Mouse (Mus musculus): ENCODE measurements around the gene Dctn1. TPM values are rescaled to one million over a fixed set of nuclear protein-coding genes. Genes with fewer than 3 reads are reported as not detected.

Dctn1 gene
- polyA plus RNA-seq, 1 experiment: 332 TPM

GRCm38 (mm10) chr6:83207361-83208049 is 41.8 kb downstream of the Dctn1 start:
- TF ChIP-seq POLR2A (IDR thresholded peaks at IDR 0.05; ENCODE audit: extremely low read depth, insufficient read depth, low read length) (no peak), CTCF (IDR thresholded peaks at IDR 0.05; ENCODE audit: extremely low read depth, insufficient read depth, low read length) (no peak)
- no peak overlapping the region for H3K27ac ChIP-seq (ENCODE audit: insufficient read depth, low read length)
- no peak overlapping the region for H3K4me3 ChIP-seq (ENCODE audit: insufficient read depth, low read length)
- H3K4me1 ChIP-seq (ENCODE audit: control insufficient read depth, insufficient read depth, low read length): no peaks in the 10 kb centered on the region

- TF ChIP-seq CTCF (IDR thresholded peaks at IDR 0.05; ENCODE audit: extremely low read depth, insufficient read depth, low read length) (no peak), POLR2A (IDR thresholded peaks at IDR 0.05; ENCODE audit: extremely low read depth, insufficient read depth, low read length) (no peak)
- H3K4me3 ChIP-seq (ENCODE audit: insufficient read depth, low read length): no peak overlapping the region
- H3K27ac ChIP-seq (ENCODE audit: insufficient read depth, low read length): no peak overlapping the region
- no peaks in the 10 kb centered on the region for H3K4me1 ChIP-seq (ENCODE audit: control insufficient read depth, insufficient read depth, low read length)
These were observed 42.3 kb downstream of the Dctn1 start for GRCm38 (mm10) chr6:83208050-83208400.

- Histone ChIP-seq H3K4me1 (ENCODE audit: control insufficient read depth, insufficient read depth, low read length) (no peaks in the 10 kb centered on the region), H3K27ac (ENCODE audit: insufficient read depth, low read length) (no peak overlapping the region), H3K4me3 (ENCODE audit: insufficient read depth, low read length) (no peak overlapping the region)
- no peak for TF ChIP-seq CTCF (IDR thresholded peaks at IDR 0.05; ENCODE audit: extremely low read depth, insufficient read depth, low read length)
- no peak for TF ChIP-seq POLR2A (IDR thresholded peaks at IDR 0.05; ENCODE audit: extremely low read depth, insufficient read depth, low read length)
These were observed 44.8 kb downstream of the Dctn1 start for GRCm38 (mm10) chr6:83210495-83210894.

GRCm38 (mm10) chr6:83211526-83211925 is 45.8 kb downstream of the Dctn1 start:
- Histone ChIP-seq H3K27ac (ENCODE audit: insufficient read depth, low read length) (no peak overlapping the region), H3K4me3 (ENCODE audit: insufficient read depth, low read length) (no peak overlapping the region), H3K4me1 (ENCODE audit: control insufficient read depth, insufficient read depth, low read length) (no peaks in the 10 kb centered on the region)
- no peak for TF ChIP-seq POLR2A (IDR thresholded peaks at IDR 0.05; ENCODE audit: extremely low read depth, insufficient read depth, low read length)

GRCm38 (mm10) chr6:83215002-83215666 is 49.4 kb downstream of the Dctn1 start:
- no peaks in the 10 kb centered on the region for H3K4me1 ChIP-seq (ENCODE audit: control insufficient read depth, insufficient read depth, low read length)
- no peak for TF ChIP-seq POLR2A (IDR thresholded peaks at IDR 0.05; ENCODE audit: extremely low read depth, insufficient read depth, low read length)
- peak; percentile 89 for TF ChIP-seq CTCF (IDR thresholded peaks at IDR 0.05; ENCODE audit: extremely low read depth, insufficient read depth, low read length)
- no peak overlapping the region for H3K27ac ChIP-seq (ENCODE audit: insufficient read depth, low read length)
- H3K4me3 ChIP-seq (ENCODE audit: insufficient read depth, low read length): no peak overlapping the region

- H3K4me1 ChIP-seq (ENCODE audit: control insufficient read depth, insufficient read depth, low read length): no peaks in the 10 kb centered on the region
- TF ChIP-seq POLR2A (IDR thresholded peaks at IDR 0.05; ENCODE audit: extremely low read depth, insufficient read depth, low read length) (no peak), CTCF (IDR thresholded peaks at IDR 0.05; ENCODE audit: extremely low read depth, insufficient read depth, low read length) (no peak)
- no peak within 1 kb of the TSS for H3K27ac ChIP-seq (ENCODE audit: insufficient read depth, low read length)
- H3K4me3 ChIP-seq (ENCODE audit: insufficient read depth, low read length): no peak within 1 kb of the TSS
These were observed 54.1 kb downstream of the Dctn1 start, which contains the start of gene Slc4a5 for GRCm38 (mm10) chr6:83219814-83220213. Gene Slc4a5, plus strand, starts transcription at chr6:83219828.

GRCm38 (mm10) chr6:83231486-83231885 is 65.8 kb downstream of the Dctn1 start:
- no peaks in the 10 kb centered on the region for H3K4me1 ChIP-seq (ENCODE audit: control insufficient read depth, insufficient read depth, low read length)
- no peak overlapping the region for H3K27ac ChIP-seq (ENCODE audit: insufficient read depth, low read length)
- H3K4me3 ChIP-seq (ENCODE audit: insufficient read depth, low read length): no peak overlapping the region
- no peak for TF ChIP-seq POLR2A (IDR thresholded peaks at IDR 0.05; ENCODE audit: extremely low read depth, insufficient read depth, low read length)
- TF ChIP-seq CTCF (IDR thresholded peaks at IDR 0.05; ENCODE audit: extremely low read depth, insufficient read depth, low read length): no peak

- no peak overlapping the region for H3K27ac ChIP-seq (ENCODE audit: insufficient read depth, low read length)
- TF ChIP-seq CTCF (IDR thresholded peaks at IDR 0.05; ENCODE audit: extremely low read depth, insufficient read depth, low read length) (no peak), POLR2A (IDR thresholded peaks at IDR 0.05; ENCODE audit: extremely low read depth, insufficient read depth, low read length) (no peak)
- H3K4me1 ChIP-seq (ENCODE audit: control insufficient read depth, insufficient read depth, low read length): no peaks in the 10 kb centered on the region
- H3K4me3 ChIP-seq (ENCODE audit: insufficient read depth, low read length): no peak overlapping the region
These were observed 67.6 kb downstream of the Dctn1 start for GRCm38 (mm10) chr6:83233306-83233705.

GRCm38 (mm10) chr6:83234280-83234741 is 68.6 kb downstream of the Dctn1 start:
- H3K4me1 ChIP-seq (ENCODE audit: control insufficient read depth, insufficient read depth, low read length): no peaks in the 10 kb centered on the region
- no peak overlapping the region for H3K4me3 ChIP-seq (ENCODE audit: insufficient read depth, low read length)
- TF ChIP-seq POLR2A (IDR thresholded peaks at IDR 0.05; ENCODE audit: extremely low read depth, insufficient read depth, low read length) (no peak), CTCF (IDR thresholded peaks at IDR 0.05; ENCODE audit: extremely low read depth, insufficient read depth, low read length) (no peak)
- no peak overlapping the region for H3K27ac ChIP-seq (ENCODE audit: insufficient read depth, low read length)

GRCm38 (mm10) chr6:83237123-83237522 is 71.4 kb downstream of the Dctn1 start:
- TF ChIP-seq CTCF (IDR thresholded peaks at IDR 0.05; ENCODE audit: extremely low read depth, insufficient read depth, low read length): no peak
- TF ChIP-seq POLR2A (IDR thresholded peaks at IDR 0.05; ENCODE audit: extremely low read depth, insufficient read depth, low read length): no peak

More at GRCm38 (mm10) chr6:83237123-83237522, 71.4 kb downstream of the Dctn1 start:
- no peak overlapping the region for H3K27ac ChIP-seq (ENCODE audit: insufficient read depth, low read length)
- no peaks in the 10 kb centered on the region for H3K4me1 ChIP-seq (ENCODE audit: control insufficient read depth, insufficient read depth, low read length)
- H3K4me3 ChIP-seq (ENCODE audit: insufficient read depth, low read length): no peak overlapping the region
